Mouse (Mus musculus) CD4-positive, CD25-positive, alpha-beta regulatory T cell, adult 2 months (primary cell): Measurements from ENCODE around the gene Sgsm2.

ENCODE experiments used
- DNase-seq: peaks from one replicate; pipeline ENCODE4 v3.0.0-alpha.2; 2012; ENCODE audit warnings: low read depth, low spot score

Sgsm2 gene

GRCm38 (mm10) chr11:74842045-74842444, 54.8 kb downstream of the Sgsm2 start:
- no peak for DNase-seq

DNA sequence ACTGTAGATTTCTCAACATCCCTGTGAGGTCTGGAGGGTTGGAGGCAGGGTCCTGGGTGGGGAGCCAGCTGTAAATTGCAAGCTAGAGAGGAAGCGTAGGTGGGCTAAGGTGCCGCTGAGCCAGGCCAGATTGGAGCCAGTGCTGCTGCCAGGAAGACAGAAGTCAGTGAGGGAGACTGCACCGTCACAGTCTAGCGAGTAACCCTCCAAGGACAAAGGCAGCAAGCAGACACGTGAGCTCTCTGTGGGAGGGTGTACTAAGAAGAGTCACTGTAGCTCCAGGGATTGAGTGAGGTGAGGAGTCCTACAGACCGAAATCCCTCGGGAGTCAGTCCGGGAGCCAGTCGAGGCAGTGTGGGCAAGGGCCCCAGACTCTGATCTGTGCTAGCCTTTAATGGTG, 55.5 kb downstream of the Sgsm2 start:
- DNase-seq, result no peak

DNA sequence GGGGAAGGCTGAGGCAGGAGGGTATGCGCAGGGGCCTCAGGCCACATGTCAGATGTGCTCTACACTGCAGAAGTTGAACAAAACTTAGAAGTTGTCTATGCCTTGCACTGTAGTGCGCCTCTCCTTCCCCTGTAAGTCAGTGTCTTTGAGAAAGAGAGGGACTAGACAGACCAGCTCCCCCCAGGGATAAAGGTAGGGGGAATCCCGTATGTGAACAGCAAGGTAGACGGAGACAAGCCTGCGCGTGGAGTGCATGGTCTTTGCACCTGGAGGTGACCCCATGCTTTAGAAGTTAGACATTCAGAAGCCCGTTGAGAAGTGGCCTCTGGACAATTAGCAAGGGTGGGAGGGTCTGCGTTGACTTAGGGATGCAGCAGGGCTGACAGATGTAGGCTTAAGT, 56.1 kb downstream of the Sgsm2 start:
- DNase-seq, result no peak

- no peak for DNase-seq
These were observed 56.8 kb downstream of the Sgsm2 start for GRCm38 (mm10) chr11:74839860-74840715.

DNA sequence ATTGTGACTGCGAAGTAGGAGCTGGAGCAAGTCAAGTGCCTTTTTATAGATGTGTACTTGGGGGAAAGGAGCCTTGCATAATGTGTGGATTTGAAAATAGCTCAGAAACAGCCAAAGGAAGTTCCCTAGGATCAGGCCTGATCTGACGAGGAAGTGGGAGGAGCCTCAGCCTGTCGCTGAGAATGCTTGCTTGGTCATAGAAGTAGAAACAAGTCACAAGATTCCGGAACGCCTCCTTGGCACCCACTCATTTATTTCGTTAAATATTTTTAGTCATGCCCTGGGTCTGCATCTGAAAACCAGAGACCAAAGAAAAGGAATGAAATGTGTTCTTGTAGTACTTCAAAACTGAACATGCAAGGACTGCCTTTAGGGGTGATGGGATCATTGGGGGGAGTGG, 57.9 kb downstream of the Sgsm2 start:
- DNase-seq, result peak; percentile 89

DNA sequence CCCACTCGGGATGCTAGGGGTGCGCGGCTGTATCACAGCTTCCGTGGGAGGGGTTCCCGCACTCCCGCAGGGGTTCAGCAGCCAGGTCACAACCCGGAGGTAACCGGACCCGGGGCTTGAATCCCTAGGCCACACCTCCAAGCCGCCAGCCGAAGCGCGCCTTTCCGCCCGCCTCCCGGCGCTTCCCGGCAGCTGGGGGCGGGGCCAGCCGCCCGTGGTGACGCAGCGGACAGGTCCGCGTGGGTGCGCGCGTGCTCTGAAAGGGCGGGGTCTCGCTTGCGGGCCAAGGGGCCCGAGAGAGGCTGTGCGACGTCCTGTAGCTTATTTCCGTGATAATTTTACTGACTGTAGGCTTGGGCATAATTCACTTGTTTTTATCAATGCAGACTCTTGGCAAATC, 58.4 kb downstream of the Sgsm2 start:
- DNase-seq, result peak; percentile 98

GRCm38 (mm10) chr11:74837694-74838431, 59.0 kb downstream of the Sgsm2 start:
- peak; percentile 98 for DNase-seq

DNA sequence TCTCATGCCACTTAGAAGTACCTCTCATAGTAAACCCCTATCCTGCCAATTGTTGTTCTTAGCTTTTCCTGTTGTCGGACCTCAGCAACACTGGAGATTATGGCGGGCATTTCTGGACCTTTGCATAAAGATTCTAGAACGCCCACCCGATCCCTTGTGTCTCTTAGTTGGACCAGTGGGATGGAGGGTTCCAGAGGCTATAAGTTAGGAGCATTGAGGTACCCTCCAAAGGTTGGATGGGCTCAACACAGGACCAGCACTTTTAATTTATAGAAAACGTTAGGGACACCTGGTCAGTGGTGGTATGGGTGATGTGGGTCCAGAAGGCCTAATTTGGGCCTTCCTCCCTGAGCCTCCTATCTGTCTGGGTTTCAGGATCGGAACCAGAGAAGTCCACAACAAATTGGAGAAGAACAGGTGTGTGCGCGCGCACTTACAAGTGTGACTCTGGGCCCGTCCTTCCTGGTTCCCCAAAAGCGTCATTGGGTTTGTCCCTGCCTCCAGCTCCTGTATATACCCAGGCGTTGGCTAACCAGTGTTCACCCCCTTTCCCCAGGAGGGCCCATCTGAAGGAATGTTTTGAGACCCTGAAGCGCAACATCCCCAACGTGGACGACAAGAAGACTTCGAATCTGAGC, 59.7 kb downstream of the Sgsm2 start:
- no peak for DNase-seq

GRCm38 (mm10) chr11:74836225-74837055, 60.4 kb downstream of the Sgsm2 start:
- no peak for DNase-seq

DNA sequence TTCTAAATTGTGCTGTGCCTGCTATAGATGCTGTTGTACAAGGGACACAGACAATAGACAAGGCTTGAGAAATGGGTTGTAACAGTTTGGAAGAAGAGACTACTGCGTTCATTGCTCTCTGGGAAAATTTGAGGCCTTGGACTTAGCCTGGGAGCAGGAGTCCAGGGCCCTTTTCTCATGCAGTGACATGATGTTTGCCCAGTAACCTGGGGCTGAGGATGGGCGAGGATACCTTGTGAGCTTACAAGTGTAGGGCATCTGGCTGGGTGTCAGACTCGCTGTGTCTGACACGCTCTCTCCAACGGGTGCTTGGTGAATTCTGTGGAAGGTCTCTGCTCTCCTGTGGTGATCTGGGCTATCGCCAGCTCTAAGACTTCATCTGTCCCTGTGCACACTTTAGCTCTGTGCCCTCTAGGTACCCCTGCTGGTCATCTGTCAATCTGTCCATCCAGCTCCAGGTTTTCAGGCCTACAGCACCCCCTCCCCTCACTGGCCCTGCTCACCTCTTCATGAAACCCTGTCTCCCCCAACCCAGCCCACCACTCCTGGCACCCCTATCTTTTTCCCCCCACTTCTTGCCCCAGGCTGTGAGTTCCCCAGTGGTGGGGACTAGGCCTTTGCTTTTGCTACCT, 61.2 kb downstream of the Sgsm2 start:
- no peak for DNase-seq

DNA sequence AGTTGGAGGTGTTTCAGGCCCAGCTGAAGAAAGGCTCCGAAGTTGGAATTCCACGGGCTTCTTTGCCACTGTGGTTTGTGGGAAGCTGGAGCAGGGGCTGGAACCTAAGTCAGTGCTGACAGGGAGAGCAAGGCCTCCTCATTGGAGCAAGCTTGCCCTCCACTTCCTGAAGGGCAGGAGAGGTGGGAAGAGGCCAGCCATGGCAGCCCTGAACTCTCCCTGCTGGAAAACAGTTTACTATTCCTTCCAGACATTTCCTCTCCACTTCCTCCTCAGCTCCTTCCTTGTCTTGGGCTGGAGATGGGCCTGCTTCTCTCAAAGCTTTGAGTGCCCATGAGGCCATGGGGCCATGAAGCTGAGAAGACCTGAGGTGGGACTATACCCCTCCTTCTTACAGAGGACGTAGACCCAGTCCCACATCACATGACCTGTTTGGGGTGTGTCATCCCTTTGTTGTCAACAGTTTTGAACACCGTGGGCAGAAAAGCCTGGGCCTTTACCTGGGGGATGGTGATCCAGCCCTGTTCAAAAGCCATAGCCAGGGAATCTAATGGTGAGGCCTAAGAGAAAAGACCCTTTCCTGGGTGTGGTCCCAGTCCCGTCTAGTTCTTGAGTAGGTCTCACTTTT, 62.1 kb downstream of the Sgsm2 start:
- DNase-seq, result peak; percentile 41

- no peak for DNase-seq
These were observed 62.6 kb downstream of the Sgsm2 start for GRCm38 (mm10) chr11:74834359-74834638.

- no peak for DNase-seq
These were observed 63.1 kb downstream of the Sgsm2 start for GRCm38 (mm10) chr11:74833536-74834358.

DNA sequence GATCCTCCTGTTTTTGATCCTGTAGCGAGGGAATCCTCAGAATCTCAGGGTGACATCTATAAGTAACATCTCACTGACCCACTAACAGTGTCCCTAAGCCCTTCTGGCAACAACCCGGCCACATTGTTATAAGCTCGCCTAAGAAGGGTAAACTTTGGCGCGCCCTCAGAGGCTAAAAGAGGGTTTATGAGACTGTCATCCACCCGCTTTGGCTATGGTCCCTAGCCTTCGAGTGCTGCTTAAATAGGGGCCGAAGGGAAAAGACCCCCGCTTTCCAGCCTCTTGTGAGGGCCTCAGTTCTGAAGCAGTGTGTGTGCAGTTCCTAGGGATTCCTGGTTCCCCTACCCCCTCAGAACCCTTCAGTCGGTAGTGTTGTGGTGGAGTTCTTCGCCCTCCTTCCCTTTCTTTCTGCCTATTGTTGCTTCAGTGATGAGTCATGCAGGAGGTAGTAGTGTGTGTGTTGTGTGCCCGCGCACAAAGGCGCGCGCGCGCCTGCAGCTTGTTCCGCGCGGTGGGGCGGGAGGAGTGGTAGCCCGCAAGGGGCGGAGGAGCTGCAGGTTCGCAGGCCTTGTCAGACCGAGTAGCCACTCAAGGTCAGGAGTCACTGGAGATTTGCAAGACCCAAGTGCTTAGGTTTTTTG, 64.2 kb downstream of the Sgsm2 start:
- DNase-seq, result peak; percentile 85

GRCm38 (mm10) chr11:74831606-74832451, 65.0 kb downstream of the Sgsm2 start:
- peak; percentile 98 for DNase-seq

DNA sequence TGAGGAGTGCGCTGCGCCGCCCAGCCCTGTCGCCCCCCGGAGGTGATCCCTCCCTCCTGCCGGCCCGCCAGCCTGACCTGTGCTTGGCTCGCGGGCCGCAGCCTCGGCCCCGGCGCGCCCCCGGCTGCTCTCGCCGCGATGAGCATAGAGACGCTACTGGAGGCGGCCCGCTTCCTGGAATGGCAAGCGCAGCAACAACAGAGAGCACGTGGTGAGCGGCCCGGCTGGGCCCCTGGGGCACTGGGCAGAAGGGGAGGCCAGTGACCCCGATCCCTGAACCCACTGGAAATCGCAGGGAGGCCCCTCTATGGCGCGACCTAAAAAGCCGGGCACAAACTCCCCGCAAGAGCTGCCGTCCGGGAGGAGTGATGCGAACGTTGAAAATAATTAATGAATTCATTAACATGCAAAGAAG, 65.7 kb downstream of the Sgsm2 start:
- peak; percentile 72 for DNase-seq

DNA sequence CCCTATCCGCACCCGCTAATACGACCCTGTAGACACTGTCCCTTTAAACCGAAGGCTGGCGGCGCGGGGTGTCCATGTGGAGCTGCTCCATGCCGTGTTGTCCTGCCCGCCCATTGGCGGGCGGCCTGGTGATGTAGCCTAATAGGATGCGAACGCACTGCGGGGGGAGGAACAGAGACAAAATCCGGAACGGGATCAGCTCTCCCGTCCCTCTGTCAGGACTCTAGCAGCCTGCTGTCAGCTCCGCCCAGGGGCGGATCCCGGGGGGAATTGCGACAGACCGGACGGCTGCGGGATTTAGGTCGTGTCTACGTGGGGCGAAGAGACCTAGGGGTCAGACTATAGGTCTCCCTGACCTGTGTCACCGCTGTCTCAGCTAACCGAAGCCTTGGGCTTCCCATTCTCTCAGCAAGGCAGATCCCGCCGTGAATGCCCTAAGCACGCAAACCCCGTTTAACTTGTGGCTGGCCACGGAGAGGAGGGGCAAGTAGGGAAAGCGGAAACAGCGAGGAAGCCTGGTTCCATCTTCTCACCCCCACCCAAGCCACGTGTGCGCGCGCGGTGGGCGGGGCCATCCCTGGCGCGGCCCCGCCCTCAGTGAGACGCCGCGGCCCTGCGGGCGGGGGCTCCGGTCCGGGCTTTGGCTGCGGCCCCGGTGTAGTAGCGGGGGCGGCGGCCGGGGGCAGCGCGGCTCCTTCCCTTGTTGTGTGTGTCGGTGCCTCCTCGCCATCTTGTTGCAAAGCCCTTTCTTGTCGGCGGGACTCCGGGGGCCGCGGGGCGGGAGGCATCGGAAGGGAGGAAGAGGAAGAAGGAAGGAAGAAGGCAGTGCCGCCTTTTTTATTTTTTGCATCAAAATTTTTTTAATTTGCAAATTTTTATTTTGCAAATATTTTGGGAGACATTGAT, 66.4 kb downstream of the Sgsm2 start, which contains the start of gene Mnt:
Gene Mnt (plus strand): TSS at position 665 of the 906 bp plus-strand sequence.
- peak; percentile 97 for DNase-seq
